Mouse (Mus musculus): ENCODE data around the gene Acad12. TPM values are rescaled to one million over a fixed set of nuclear protein-coding genes. Genes with fewer than 3 reads are reported as not detected.

Gene Acad12
- total RNA-seq, 2 experiments from 2014 or later: 0.84 to 2.7 TPM

GRCm38 (mm10) chr5:121586400-121587039 lies 32.2 kb downstream of the Acad12 start:
- peak; percentile 58 for ATAC-seq (replicated peaks; ENCODE audit: poor library complexity, severe bottlenecking)

- ATAC-seq (replicated peaks; ENCODE audit: poor library complexity, severe bottlenecking): no peak
Observed at GRCm38 (mm10) chr5:121585699-121586098, 33.0 kb downstream of the Acad12 start.

- ATAC-seq (replicated peaks; ENCODE audit: poor library complexity, severe bottlenecking): no peak
Observed at GRCm38 (mm10) chr5:121585005-121585404, 33.7 kb downstream of the Acad12 start.

- ATAC-seq (replicated peaks; ENCODE audit: poor library complexity, severe bottlenecking): peak; percentile 91
Observed at GRCm38 (mm10) chr5:121583765-121584501, 34.8 kb downstream of the Acad12 start.

DNA sequence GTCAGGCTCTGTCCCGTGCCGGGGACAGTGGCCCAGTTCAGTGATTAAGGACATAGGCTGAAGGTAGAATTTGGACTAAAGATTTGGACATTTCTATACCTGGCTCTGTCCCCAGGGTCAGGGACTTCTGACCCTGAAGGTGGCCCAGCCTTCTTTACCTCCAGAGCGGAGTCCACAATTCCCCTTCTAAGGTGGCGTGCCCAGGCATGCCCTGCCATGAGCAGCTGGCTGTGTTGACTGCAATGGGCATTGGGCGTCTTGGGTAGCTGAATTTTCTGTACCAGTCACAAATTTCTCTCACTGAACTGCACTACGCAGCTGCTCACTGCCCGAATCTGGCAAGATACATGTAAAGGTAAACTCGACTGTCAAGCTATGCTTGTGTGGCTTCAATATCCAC lies 36.8 kb downstream of the Acad12 start:
- ATAC-seq (replicated peaks; ENCODE audit: poor library complexity, severe bottlenecking): no peak

DNA sequence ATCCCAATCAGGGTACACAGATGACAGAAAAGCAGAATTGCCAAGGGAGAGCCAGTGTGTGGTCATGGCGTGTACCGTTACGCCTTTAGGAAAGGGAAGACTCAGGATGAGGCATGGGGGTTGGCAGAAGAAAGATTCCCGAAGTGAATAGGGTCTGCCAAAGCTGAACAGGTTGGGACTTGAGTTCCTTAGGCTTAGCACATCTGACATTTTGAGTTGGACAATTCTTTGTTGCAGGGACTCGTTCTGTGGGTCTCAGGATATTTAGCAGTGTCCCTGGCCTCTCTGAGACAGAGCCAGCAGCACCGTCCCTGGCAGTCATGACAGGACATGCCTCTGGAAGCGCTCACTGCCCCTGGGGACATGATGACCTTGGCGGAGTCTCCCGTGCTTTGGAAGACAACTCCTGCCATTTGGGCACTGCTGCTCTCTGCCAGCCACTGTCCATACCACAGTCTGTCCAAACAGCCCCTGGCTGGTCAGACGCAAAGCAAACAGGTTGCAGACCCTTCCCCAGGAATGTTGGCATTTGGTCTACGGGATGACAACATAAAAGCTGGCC lies 41.7 kb downstream of the Acad12 start:
- ATAC-seq (replicated peaks; ENCODE audit: poor library complexity, severe bottlenecking): no peak

- ATAC-seq (replicated peaks; ENCODE audit: poor library complexity, severe bottlenecking): no peak
Observed at GRCm38 (mm10) chr5:121575867-121576266, 42.9 kb downstream of the Acad12 start.

GRCm38 (mm10) chr5:121574145-121574544 lies 44.6 kb downstream of the Acad12 start:
- ATAC-seq (replicated peaks; ENCODE audit: poor library complexity, severe bottlenecking): no peak

DNA sequence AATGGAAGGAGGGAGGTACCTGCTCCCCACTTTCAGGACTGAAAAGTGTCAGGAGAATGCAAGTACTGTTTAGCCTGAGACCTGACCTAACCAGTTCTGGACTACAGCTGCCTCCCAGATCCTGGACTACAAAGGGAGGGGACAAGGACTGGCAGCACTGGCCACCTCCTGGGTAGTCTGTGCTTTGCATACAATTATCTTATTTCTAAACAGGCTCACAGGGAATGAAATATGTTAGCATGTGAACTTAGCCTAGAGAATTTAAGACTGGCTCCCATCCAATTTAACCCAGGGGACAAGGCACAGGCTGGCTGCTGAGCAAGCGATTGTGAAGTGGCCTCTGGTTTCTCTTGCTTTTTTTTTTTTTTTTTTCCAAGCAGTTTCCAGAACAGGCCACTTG lies 48.0 kb downstream of the Acad12 start:
- ATAC-seq (replicated peaks; ENCODE audit: poor library complexity, severe bottlenecking): no peak

GRCm38 (mm10) chr5:121569881-121570420 lies 48.8 kb downstream of the Acad12 start:
- ATAC-seq (replicated peaks; ENCODE audit: poor library complexity, severe bottlenecking): no peak

GRCm38 (mm10) chr5:121566035-121566681 lies 52.6 kb downstream of the Acad12 start:
- no peak for ATAC-seq (replicated peaks; ENCODE audit: poor library complexity, severe bottlenecking)

GRCm38 (mm10) chr5:121564468-121564895 lies 54.3 kb downstream of the Acad12 start:
- ATAC-seq (replicated peaks; ENCODE audit: poor library complexity, severe bottlenecking): peak; percentile 91

- ATAC-seq (replicated peaks; ENCODE audit: poor library complexity, severe bottlenecking): no peak
Observed at GRCm38 (mm10) chr5:121562436-121562835, 56.3 kb downstream of the Acad12 start.

GRCm38 (mm10) chr5:121549196-121549595 lies 69.5 kb downstream of the Acad12 start:
- no peak for ATAC-seq (replicated peaks; ENCODE audit: poor library complexity, severe bottlenecking)

GRCm38 (mm10) chr5:121547084-121547483 lies 71.7 kb downstream of the Acad12 start:
- no peak for ATAC-seq (replicated peaks; ENCODE audit: poor library complexity, severe bottlenecking)

Other genes with a start within 250 kb of the Acad12 start
- 50.5 and 74.7 TPM in 2 replicates for gene Trafd1, start 233.3 kb downstream of the Acad12 start, total RNA-seq (2014; fragmentation: Nextera tagmentation)
- 39.0 and 40.8 TPM in 2 replicates for gene Trafd1, start 233.3 kb downstream of the Acad12 start, total RNA-seq (2017)
- gene Naa25, start 221.0 kb downstream of the Acad12 start, total RNA-seq (2014; fragmentation: Nextera tagmentation): 35.8 and 39.4 TPM in 2 replicates
- gene Naa25, start 221.0 kb downstream of the Acad12 start, total RNA-seq (2017): 74.6 and 75.1 TPM in 2 replicates
- not detected in 2 replicates for gene Tmem116, start 167.0 kb downstream of the Acad12 start, total RNA-seq (2014; fragmentation: Nextera tagmentation)
- 0.62 and 0.69 TPM in 2 replicates for gene Tmem116, start 167.0 kb downstream of the Acad12 start, total RNA-seq (2017)
- 410 and 421 TPM in 2 replicates for gene Erp29, start 166.4 kb downstream of the Acad12 start, total RNA-seq (2014; fragmentation: Nextera tagmentation)
- 928 and 1,056 TPM in 2 replicates for gene Erp29, start 166.4 kb downstream of the Acad12 start, total RNA-seq (2017)
- gene Adam1b, start 115.5 kb downstream of the Acad12 start, total RNA-seq (2014; fragmentation: Nextera tagmentation): not detected in 2 replicates
- 0.15 TPM in 1 of 2 replicates, not detected in the other for gene Adam1b, start 115.5 kb downstream of the Acad12 start, total RNA-seq (2017)
- 2.6 and 2.8 TPM in 2 replicates for gene Adam1a, start 73.5 kb downstream of the Acad12 start, total RNA-seq (2014; fragmentation: Nextera tagmentation)
- 1.1 and 2.1 TPM in 2 replicates for gene Adam1a, start 73.5 kb downstream of the Acad12 start, total RNA-seq (2017)
- not detected in 2 replicates for gene Gm42878, start 73.5 kb downstream of the Acad12 start, total RNA-seq (2014; fragmentation: Nextera tagmentation)
- not detected in 2 replicates for gene Gm42878, start 73.5 kb downstream of the Acad12 start, total RNA-seq (2017)
- 60.9 and 128 TPM in 2 replicates for gene Mapkapk5, start 73.0 kb downstream of the Acad12 start, total RNA-seq (2014; fragmentation: Nextera tagmentation)
- 91.6 and 97.7 TPM in 2 replicates for gene Mapkapk5, start 73.0 kb downstream of the Acad12 start, total RNA-seq (2017)
- gene Aldh2, start 25.1 kb downstream of the Acad12 start, total RNA-seq (2014; fragmentation: Nextera tagmentation): 217 and 230 TPM in 2 replicates
- 277 and 283 TPM in 2 replicates for gene Aldh2, start 25.1 kb downstream of the Acad12 start, total RNA-seq (2017)
- gene Acad10, start 41.6 kb upstream of the Acad12 start, total RNA-seq (2014; fragmentation: Nextera tagmentation): 1.7 and 2.7 TPM in 2 replicates
- 2.1 and 4.5 TPM in 2 replicates for gene Acad10, start 41.6 kb upstream of the Acad12 start, total RNA-seq (2017)
- 39.4 and 42.1 TPM in 2 replicates for gene Brap, start 41.6 kb upstream of the Acad12 start, total RNA-seq (2014; fragmentation: Nextera tagmentation)
- 50.6 and 56.0 TPM in 2 replicates for gene Brap, start 41.6 kb upstream of the Acad12 start, total RNA-seq (2017)
- 73.0 and 98.5 TPM in 2 replicates for gene Atxn2, start 92.4 kb upstream of the Acad12 start, total RNA-seq (2014; fragmentation: Nextera tagmentation)
- gene Atxn2, start 92.4 kb upstream of the Acad12 start, total RNA-seq (2017): 30.9 and 41.5 TPM in 2 replicates
- 31.5 and 32.8 TPM in 2 replicates for gene Sh2b3, start 218.7 kb upstream of the Acad12 start, total RNA-seq (2014; fragmentation: Nextera tagmentation)
- gene Sh2b3, start 218.7 kb upstream of the Acad12 start, total RNA-seq (2017): 11.9 and 12.5 TPM in 2 replicates
- gene Pheta1, start 230.0 kb upstream of the Acad12 start, total RNA-seq (2014; fragmentation: Nextera tagmentation): 0.62 and 2.6 TPM in 2 replicates
- 1.1 and 2.2 TPM in 2 replicates for gene Pheta1, start 230.0 kb upstream of the Acad12 start, total RNA-seq (2017)

Data from granulocyte monocyte progenitor cell, adult 5-6 weeks (primary cell).